14 mouse cellular contexts compared by ENCODE assay signal in genomic region chr1:96278046-96278576, GRCm38 (mm10).
"Had no signal": no experiment of that assay in that cellular context is flagged by ENCODE, and none has a peak within 500 bp of the region (broad histone marks: within the 10 kb centered on the region; RNA-seq: fewer than 3 reads in every experiment).

No protein-coding gene starts in this region.

- DNase-seq: lung, adult 18-20 months; lung, embryonic 14.5 days; lung, postnatal 10 days; lung, postnatal 4 days; right cerebral cortex, postnatal 14 days; thymus, adult 2 months; thymus, postnatal 25 days; thymus, postnatal 4 days had no signal

- H3K9me3 ChIP-seq: midbrain, embryonic 10.5 days; midbrain, embryonic 13.5 days; midbrain, embryonic 15.5 days; neural tube, embryonic 12.5 days; stomach, embryonic 15.5 days had no signal

- H3K4me2 ChIP-seq: lung, embryonic 14.5 days; midbrain, embryonic 13.5 days; midbrain, embryonic 15.5 days; neural tube, embryonic 12.5 days; stomach, embryonic 15.5 days had no signal

- H3K27ac ChIP-seq: midbrain, embryonic 10.5 days; midbrain, embryonic 13.5 days; midbrain, embryonic 15.5 days; neural tube, embryonic 12.5 days; stomach, embryonic 15.5 days; stomach, postnatal 0 days had no signal

- H3K27me3 ChIP-seq: midbrain, embryonic 13.5 days; midbrain, embryonic 15.5 days; neural tube, embryonic 12.5 days; stomach, embryonic 15.5 days had no signal

- H3K4me3 ChIP-seq: midbrain, embryonic 10.5 days; midbrain, embryonic 13.5 days; midbrain, embryonic 15.5 days; neural tube, embryonic 12.5 days; stomach, embryonic 15.5 days had no signal

- H3K9ac ChIP-seq: lung, embryonic 14.5 days; midbrain, embryonic 13.5 days; midbrain, embryonic 15.5 days; neural tube, embryonic 12.5 days; stomach, embryonic 15.5 days had no signal

- H3K4me1 ChIP-seq: midbrain, embryonic 10.5 days; midbrain, embryonic 13.5 days; midbrain, embryonic 15.5 days; neural tube, embryonic 12.5 days; stomach, embryonic 15.5 days had no signal

- ATAC-seq: midbrain, embryonic 13.5 days; midbrain, embryonic 15.5 days had no signal

- H3K36me3 ChIP-seq: midbrain, embryonic 10.5 days; midbrain, embryonic 13.5 days; midbrain, embryonic 15.5 days; neural tube, embryonic 12.5 days; stomach, embryonic 15.5 days had no signal
